Mouse (Mus musculus): ENCODE data around the gene Speer4e. TPM values are rescaled to one million over a fixed set of nuclear protein-coding genes. Genes with fewer than 3 reads are reported as not detected.

Speer4e gene
- total RNA-seq, 2 experiments from 2014 or later, result not detected

Other genes with a start within 250 kb of the Speer4e start
- not detected for gene Gm9758, start 23.5 kb downstream of the Speer4e start, total RNA-seq (2021)
- not detected for gene Gm10354, start 40.5 kb upstream of the Speer4e start, total RNA-seq (2021)
- not detected for gene Gm17019, start 94.6 kb upstream of the Speer4e start, total RNA-seq (2021)

All from adrenal gland, postnatal 36 days (tissue).